ENCODE assay signal across 1 mouse cellular context in the genomic region with DNA sequence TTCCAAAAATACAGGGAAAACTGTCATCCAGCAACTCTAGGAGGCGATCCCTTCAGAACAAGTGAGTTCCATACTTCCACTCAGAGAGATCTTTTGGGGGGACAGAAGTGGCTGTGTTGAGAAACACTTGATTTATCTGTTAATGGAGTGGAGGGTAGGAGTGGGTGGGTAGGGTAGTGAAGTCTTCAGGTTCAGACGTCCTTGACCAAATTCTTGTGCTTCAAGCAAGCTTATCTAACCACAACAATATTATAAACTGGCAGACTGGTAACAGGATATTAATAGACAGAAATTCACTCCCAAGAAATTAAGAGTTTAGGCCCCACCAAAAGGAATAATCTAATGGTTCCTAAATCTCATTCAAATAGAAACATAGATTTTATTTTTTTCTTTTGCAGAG.
A peak's percentile ranks its signal among the peaks of the same experiment; 100 is the strongest.
TF ChIP-seq lines count a peak whose summit lies in the region.

No protein-coding gene starts in this region.

TF ChIP-seq in MEL, 35 proteins besides CTCF, POLR2A, EP300 and RAD21:
- TF ChIP-seq ETS1 (IDR thresholded peaks at IDR 0.05; ENCODE audit: low read depth, low read length): 0 out of 2 replicates have a peak, but pooled peaks have one; percentile 14
- TF ChIP-seq TCF12 (IDR thresholded peaks at IDR 0.05; ENCODE audit: low read depth, low read length): 0 out of 2 replicates have a peak, but pooled peaks have one; percentile 17
- TF ChIP-seq GABPA (IDR thresholded peaks at IDR 0.05; ENCODE audit: low read depth, low read length): no peak
- TF ChIP-seq GATA1 (IDR thresholded peaks at IDR 0.05; ENCODE audit: low read depth, low read length): 0 out of 2 replicates have a peak, but pooled peaks have one; percentile 20
- no peak for TF ChIP-seq UBTF (IDR thresholded peaks at IDR 0.05; ENCODE audit: borderline replicate concordance, insufficient read depth, low read depth, low read length)
- TF ChIP-seq MEF2A (IDR thresholded peaks at IDR 0.05; ENCODE audit: extremely low read depth, insufficient replicate concordance, low read depth, low read length, poor library complexity, severe bottlenecking): 0 out of 2 replicates have a peak, but pooled peaks have one; percentile 57
- TF ChIP-seq POLR2AphosphoS2 (IDR thresholded peaks at IDR 0.05; ENCODE audit: low read length): no peak
- TF ChIP-seq ZMIZ1 (IDR thresholded peaks at IDR 0.05; ENCODE audit: low read depth, low read length): no peak
- peak; percentile 20; the same call in 1 of the 2 replicates for TF ChIP-seq SIN3A (IDR thresholded peaks at IDR 0.05; ENCODE audit: low read length)
- TF ChIP-seq MYB (IDR thresholded peaks at IDR 0.05; ENCODE audit: low read depth, low read length): no peak
- TF ChIP-seq KAT2A (conservative IDR thresholded peaks at IDR 0.05; ENCODE audit: low read depth, low read length): no peak
- peak; percentile 55; the same call in 1 of the 2 replicates for TF ChIP-seq RCOR1 (IDR thresholded peaks at IDR 0.05; ENCODE audit: low read depth, low read length)
- TF ChIP-seq TAL1 (IDR thresholded peaks at IDR 0.05; ENCODE audit: low read length): no peak
- TF ChIP-seq E2F4 (IDR thresholded peaks at IDR 0.05; ENCODE audit: borderline replicate concordance, low read depth, low read length): no peak
